Mouse (Mus musculus): Measurements from ENCODE around the gene Ubxn1. TPM values are rescaled to one million over a fixed set of nuclear protein-coding genes. Genes with fewer than 3 reads are reported as not detected.
A peak's percentile ranks its signal among the peaks of the same experiment; 100 is the strongest.

Gene Ubxn1
- total RNA-seq, 1 experiment from 2014 or later = 217 TPM

DNA sequence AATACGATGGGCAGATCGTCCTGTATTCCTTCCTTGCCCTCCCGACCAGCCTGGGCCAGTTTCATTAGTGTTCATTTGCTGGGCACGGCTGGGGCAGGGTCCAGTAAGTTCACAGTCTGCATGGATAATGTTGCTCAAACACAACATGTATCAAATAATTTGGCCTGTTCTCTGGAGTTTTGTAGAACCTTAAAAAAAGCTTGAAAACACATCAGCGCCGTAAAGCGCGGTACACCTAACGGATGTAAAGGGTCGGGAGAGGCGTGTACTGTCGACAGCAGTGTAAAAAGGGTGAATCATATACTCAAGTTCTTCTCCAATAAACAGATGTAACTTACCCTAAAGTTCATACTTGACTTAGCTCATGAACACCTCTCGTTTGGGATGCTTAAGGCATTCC, 27.3 kb downstream of the Ubxn1 start:
- DNase-seq = no peak

DNA sequence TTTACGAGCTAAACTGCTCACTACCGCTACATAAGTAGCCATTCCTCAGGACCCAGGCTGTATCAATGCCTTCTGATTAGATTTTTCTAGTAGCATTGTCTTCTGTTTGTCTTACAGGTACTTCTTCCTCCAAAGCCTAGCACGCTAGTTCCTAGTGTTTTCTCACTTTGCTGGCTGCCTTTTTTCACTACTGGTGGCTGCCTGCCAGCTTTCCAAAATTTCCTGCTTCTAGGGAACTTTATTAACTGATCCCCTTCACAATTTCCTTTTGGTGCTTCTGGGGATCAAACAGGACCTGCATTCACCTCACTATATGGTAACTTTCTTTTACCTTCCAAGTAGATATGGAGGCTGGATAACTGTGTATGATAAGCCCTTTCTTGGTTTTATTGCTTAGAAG, 27.8 kb downstream of the Ubxn1 start:
- DNase-seq = no peak

DNA sequence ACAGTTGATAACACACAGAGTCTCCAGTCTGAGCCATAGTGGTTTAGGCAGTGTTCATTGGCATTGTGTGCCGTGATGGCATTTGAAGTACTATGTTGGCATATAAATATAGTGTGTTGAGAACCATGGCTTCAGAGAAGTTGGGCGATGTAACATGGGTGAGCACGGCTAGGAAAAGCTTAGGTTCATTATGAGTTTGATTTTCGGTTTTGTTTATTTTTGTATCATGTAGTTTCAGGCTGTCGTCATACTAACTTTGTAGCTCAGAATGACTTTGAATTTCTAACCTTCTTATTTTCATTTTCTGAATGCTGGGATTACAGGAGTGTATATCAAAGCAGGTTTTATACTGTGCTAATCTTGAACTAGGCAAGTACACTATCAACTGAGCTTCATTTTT, 32.1 kb downstream of the Ubxn1 start:
- DNase-seq = no peak

DNA sequence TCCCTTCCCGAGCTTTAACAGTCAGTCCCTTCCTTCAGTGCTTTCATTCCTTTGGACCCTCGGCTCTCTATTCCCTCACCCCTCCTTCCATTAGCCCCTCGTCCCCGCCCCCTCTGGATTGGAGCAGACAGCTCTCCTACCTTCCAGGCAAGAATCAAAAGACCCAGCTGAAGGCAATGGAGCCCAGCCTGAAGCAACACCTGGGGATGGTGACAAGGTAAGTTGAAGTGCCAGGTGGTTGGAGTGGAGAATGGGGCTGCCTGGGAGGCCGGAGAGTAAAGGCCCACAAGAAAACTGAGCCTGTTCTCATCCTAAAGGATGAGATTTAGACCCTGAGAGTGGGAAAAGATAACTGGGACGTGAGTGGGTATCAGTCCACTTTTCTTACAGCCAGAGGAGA, 37.2 kb downstream of the Ubxn1 start:
- no peak for DNase-seq

DNA sequence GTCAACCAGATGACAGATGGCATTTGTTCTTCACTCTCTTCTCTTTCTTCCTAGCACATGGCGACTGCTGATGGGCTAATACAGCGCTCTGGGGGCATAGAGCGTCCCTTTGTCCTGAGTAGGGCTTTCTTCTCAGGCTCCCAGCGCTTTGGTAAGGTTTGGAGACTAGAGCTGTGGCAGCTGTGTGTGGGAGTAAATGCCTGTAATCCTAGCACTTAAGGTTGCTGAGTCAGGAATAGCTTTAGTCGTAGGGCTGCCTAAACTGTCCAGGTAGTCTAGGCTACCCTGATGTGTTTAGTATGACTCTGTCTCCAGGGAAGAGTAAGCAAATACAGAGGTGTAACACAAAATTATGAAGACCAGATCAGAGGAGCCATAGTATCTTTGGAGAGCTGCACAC, 40.5 kb downstream of the Ubxn1 start:
- no peak for DNase-seq

DNA sequence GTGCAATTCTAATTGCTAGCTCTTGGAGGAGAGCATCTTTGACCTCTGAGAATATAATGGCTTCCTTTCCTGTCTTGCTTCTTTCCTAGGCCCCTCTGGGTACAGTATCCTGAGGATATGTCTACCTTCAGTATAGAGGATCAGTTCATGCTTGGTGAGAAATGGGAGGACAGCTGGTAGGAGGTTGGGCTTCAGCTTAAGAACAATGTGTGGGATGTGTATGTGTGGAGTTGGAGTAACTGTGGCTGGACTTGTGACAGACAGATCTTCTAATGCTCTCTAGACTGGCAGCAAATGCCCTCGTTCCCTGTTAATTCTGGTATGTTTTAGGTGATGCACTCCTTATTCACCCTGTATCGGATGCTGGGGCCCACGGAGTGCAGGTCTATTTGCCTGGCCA, 42.9 kb downstream of the Ubxn1 start:
- no peak for DNase-seq

DNA sequence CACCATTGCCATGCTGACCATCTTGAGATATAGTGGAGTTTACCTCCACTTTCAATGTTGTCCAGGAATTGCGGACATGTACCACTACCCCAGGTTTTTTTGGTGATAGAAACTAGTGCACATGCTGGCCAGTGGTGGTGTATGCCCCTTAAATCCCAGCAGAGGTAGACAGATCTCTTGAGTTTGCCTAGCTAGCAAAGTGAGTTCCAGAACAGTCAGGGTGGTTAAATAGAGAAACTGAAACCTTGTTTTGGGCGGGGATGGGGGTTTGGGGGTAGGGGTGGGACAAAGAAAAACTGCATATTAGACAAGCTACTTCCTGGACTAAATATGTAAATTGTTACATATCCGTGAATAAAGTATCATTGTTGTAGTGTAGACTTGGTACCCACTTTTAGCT, 47.7 kb downstream of the Ubxn1 start:
- DNase-seq = no peak

DNA sequence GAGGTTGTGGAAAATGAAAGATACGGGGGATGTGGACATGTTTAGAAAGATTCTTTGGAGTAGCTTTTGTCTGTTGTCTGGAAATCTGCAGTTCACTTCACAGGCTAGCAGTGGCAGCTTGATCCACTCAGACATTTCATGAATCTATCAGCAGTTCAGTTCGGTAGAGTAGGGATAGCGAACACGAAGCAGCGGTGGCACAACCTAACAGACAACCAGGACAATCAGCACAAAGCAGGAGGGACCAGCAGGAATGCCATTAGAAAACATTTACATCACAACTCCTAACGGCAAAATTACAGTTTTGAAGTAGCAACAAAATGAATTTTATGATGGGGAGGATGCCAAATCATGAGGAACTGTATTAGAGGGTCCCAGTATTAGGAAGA, 48.4 kb downstream of the Ubxn1 start:
- DNase-seq = no peak

DNA sequence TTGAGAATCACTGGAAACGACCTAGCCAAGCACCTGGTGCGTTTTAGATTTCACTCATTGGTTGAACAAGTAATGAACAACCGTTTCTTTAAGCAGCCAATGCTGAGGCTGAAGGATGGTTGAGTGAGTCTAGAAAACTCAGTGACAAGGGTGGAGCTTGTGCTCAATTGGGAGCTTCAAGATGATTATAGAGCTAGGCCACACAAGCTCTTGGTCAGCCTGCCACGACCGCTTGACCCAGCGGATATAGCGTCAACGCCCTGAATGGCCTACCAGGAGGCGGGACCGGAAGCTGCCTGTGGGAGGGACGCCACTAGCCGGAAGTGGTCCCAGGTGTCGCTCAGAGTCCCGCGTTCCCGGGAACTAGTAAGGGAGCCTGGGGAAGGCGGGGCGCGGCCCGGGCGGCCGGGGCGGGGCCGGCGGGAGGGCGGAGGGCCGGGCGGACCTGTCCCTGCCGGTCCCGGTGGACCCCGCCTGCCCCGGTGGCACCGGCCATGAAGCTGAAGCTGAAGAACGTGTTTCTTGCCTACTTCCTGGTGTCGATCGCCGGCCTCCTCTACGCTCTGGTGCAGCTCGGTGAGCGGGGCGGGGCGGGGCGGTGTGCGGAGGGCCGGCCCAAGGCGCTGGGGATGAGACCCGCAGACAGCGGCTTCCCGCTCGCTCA, 48.9 kb downstream of the Ubxn1 start, which contains the start of gene B3gat3:
B3gat3 (plus strand) TSS at position 302 of the 664 bp plus-strand sequence.
- peak; percentile 95 for DNase-seq

DNA sequence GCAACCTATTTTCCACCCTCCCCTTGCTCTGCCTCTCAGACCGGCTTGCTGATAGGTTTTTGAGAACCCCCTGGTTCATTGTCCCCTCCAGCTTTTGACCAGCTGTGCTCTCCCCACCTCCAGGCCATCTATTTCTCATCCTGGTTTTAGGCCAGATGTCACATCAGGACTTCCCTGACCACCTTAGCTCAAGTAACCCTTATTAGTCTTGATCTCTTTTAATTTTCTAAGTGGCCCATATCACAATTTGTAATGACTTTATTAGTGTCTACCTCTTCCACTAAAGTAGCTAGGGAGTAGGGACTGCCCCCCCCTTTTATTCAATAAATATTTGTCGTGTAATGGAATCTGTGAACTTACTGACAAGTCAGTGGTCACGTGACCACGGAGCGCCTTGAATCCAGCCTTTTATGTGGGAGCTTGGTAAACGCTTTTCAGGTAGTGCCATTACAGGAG, 49.6 kb downstream of the Ubxn1 start:
- DNase-seq = no peak

DNA sequence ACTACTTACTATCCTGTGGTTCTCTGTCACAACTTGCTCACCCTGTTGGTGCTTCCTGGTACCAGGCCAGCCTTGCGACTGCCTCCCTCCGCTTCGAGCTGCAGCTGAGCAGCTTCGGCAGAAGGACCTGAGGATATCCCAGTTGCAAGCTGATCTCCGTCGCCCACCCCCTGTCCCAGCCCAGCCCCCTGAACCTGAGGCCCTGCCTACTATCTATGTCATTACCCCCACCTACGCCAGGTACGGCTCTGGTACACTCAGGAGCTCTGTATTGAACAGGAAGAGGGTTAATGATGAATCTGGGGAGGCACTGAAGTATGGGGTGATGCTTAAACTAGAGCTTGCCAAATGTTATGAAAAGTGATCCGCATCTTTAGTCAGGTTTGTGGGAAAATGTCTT, 50.4 kb downstream of the Ubxn1 start:
- DNase-seq = no peak

Small RNA genes within 50 kb of the gene (microRNA-seq; reads per million reads assigned to microRNA genes)
- 0 to 0.71 reads per million in 2 experiments for gene Mir5136

Other genes with a start within 250 kb of the Ubxn1 start
- 1.6 and 2.4 TPM in 2 replicates for gene Chrm1, start 207.7 kb upstream of the Ubxn1 start, total RNA-seq (2021)
- 269 and 403 TPM in 2 replicates for gene Slc3a2, start 148.1 kb upstream of the Ubxn1 start, total RNA-seq (2021)
- gene Wdr74, start 135.7 kb upstream of the Ubxn1 start, total RNA-seq (2021) = 52.0 and 57.7 TPM in 2 replicates
- gene 1700092M07Rik, start 130.8 kb upstream of the Ubxn1 start, total RNA-seq (2021) = 2.6 and 2.8 TPM in 2 replicates
- gene Stx5a, start 130.1 kb upstream of the Ubxn1 start, total RNA-seq (2021) = 92.3 and 106 TPM in 2 replicates
- 128 and 179 TPM in 2 replicates for gene Nxf1, start 114.4 kb upstream of the Ubxn1 start, total RNA-seq (2021)
- 122 and 123 TPM in 2 replicates for gene Tmem223, start 100.5 kb upstream of the Ubxn1 start, total RNA-seq (2021)
- 56.4 and 75.9 TPM in 2 replicates for gene Tmem179b, start 97.0 kb upstream of the Ubxn1 start, total RNA-seq (2021)
- 15.1 and 23.1 TPM in 2 replicates for gene Taf6l, start 85.1 kb upstream of the Ubxn1 start, total RNA-seq (2021)
- 96.3 and 103 TPM in 2 replicates for gene Polr2g, start 72.9 kb upstream of the Ubxn1 start, total RNA-seq (2021)
- gene Zbtb3, start 68.9 kb upstream of the Ubxn1 start, total RNA-seq (2021) = 2.4 and 3.9 TPM in 2 replicates
- 32.7 and 41.1 TPM in 2 replicates for gene Ttc9c, start 52.2 kb upstream of the Ubxn1 start, total RNA-seq (2021)
- gene Hnrnpul2, start 51.5 kb upstream of the Ubxn1 start, total RNA-seq (2021) = 72.0 and 83.0 TPM in 2 replicates
- gene AC129217.1, start 41.7 kb upstream of the Ubxn1 start, total RNA-seq (2021) = 23.5 TPM in 1 of 2 replicates, not detected in the other
- gene Bscl2, start 34.0 kb upstream of the Ubxn1 start, total RNA-seq (2021) = 139 and 169 TPM in 2 replicates
- gene Gng3, start 32.3 kb upstream of the Ubxn1 start, total RNA-seq (2021) = 5.3 and 6.1 TPM in 2 replicates
- 1.4 and 1.8 TPM in 2 replicates for gene Lrrn4cl, start 20.7 kb upstream of the Ubxn1 start, total RNA-seq (2021)
- 70.0 and 72.2 TPM in 2 replicates for gene Uqcc3, start 9.4 kb downstream of the Ubxn1 start, total RNA-seq (2021)
- 5.9 and 23.7 TPM in 2 replicates for gene Lbhd1, start 12.2 kb downstream of the Ubxn1 start, total RNA-seq (2021)
- gene Gm49403, start 12.4 kb downstream of the Ubxn1 start, total RNA-seq (2021) = not detected in 2 replicates
- 48.8 and 57.4 TPM in 2 replicates for gene 1810009A15Rik, start 17.4 kb downstream of the Ubxn1 start, total RNA-seq (2021)
- not detected in 2 replicates for gene Gm49416, start 17.4 kb downstream of the Ubxn1 start, total RNA-seq (2021)
- 23.5 and 26.7 TPM in 2 replicates for gene Ints5, start 21.5 kb downstream of the Ubxn1 start, total RNA-seq (2021)
- gene Ganab, start 26.6 kb downstream of the Ubxn1 start, total RNA-seq (2021) = 196 and 200 TPM in 2 replicates
- gene B3gat3, start 48.9 kb downstream of the Ubxn1 start, total RNA-seq (2021) = 58.5 and 60.9 TPM in 2 replicates
- 33.4 and 33.8 TPM in 2 replicates for gene Rom1, start 57.9 kb downstream of the Ubxn1 start, total RNA-seq (2021)
- gene Eml3, start 58.1 kb downstream of the Ubxn1 start, total RNA-seq (2021) = 57.2 and 67.5 TPM in 2 replicates
- 98.6 and 104 TPM in 2 replicates for gene Mta2, start 70.4 kb downstream of the Ubxn1 start, total RNA-seq (2021)
- gene Tut1, start 82.4 kb downstream of the Ubxn1 start, total RNA-seq (2021) = 23.1 and 23.6 TPM in 2 replicates
- 327 and 416 TPM in 2 replicates for gene Eef1g, start 95.5 kb downstream of the Ubxn1 start, total RNA-seq (2021)
- gene Ahnak, start 117.8 kb downstream of the Ubxn1 start, total RNA-seq (2021) = 93.0 and 106 TPM in 2 replicates
- gene Scgb1a1, start 216.5 kb downstream of the Ubxn1 start, total RNA-seq (2021) = not detected in 2 replicates

All from adrenal gland, postnatal 25 days (tissue).